Mouse (Mus musculus): ENCODE data around the gene Vmn2r102.

Gene Vmn2r102

DNA sequence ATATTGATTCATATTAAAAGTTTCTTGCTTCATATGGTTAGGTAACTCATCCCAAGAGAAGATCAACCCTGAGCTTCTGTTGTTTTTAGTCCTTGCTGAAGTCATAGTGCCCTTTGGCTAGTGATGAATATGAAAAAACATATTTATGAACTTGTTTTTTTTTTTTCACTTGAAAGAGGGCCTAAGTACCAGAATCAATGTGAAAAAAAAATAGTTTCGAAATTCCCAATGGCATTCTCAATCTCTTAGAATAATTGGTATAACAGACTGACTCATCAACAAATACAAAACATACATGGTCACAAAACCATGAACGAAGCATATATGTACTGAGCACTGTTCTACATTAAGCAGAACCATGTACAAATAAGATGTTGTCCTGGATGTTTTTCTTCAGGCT, at the start of gene Vmn2r102:
TSS of gene Vmn2r102 (plus strand) at position 301 of the 400 bp plus-strand sequence.
- DNase-seq (ENCODE audit: extremely low read depth, low read depth, low spot score) = no peak

- DNase-seq (ENCODE audit: extremely low read depth, low read depth, low spot score) = no peak
Observed at GRCm38 (mm10) chr17:19629328-19629727, 30.8 kb upstream of the Vmn2r102 start.

DNA sequence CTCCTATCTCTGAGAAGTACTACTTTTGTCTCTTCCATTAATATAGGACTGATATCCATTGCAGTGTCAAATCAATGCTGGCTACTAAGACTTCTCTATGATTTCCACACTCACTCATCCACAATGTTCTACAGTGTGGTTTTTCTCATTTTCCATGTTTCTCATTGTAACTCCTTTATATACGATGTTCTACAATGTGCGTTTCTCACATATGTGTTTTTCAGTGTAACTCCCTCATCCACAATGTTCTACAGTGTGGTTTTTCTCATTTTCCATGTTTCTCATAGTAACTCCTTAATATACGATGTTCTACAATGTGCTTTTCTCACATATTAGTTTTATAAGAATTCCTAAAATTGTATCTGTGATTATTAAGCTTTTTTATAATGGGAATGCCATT, 1.7 kb upstream of the Vmn2r102 start:
- no peak for DNase-seq (ENCODE audit: extremely low read depth, low read depth, low spot score)

DNA sequence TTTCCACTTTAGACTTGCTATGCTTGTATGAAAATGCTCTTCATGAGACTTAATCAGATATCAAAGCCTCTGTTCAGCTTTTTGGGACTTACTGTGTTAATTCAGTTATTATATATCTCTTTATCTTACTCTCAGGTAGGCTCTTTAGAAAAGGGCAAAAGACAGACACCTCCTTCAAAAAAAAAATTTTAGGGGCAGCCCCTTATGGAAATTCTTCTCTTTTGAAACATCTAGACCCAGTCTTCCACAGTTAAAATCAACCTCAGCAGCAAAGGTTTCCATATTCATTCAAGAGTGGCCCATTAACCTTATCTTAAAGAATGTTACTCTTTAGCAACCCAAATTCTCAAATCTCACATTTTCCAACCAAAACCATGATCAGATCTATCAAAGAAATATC, 31.9 kb downstream of the Vmn2r102 start:
- no peak for DNase-seq (ENCODE audit: extremely low read depth, low read depth, low spot score)

Measured in fat pad, adult 2 months (tissue).